Mouse (Mus musculus) CD4-positive, CD25-positive, alpha-beta regulatory T cell, adult 4 months (primary cell): ENCODE results near the gene Pcsk6. TPM values are rescaled to one million over a fixed set of nuclear protein-coding genes. Genes with fewer than 3 reads are reported as not detected.

Experiments used
- ATAC-seq: one replicate; pipeline ENCODE4 v1.8.0; 2017
- polyA plus RNA-seq, 2 experiments: library from polyadenylated mRNA; unstranded; fragments of 100-300 nt; shearing (Covaris generic); gene quantifications; one replicate each; pipeline ENCODE4 v1.2.1; 2017

The Pcsk6 gene
- polyA plus RNA-seq, 2 experiments from 2014 or later: not detected

- no peak for ATAC-seq
Observed at GRCm38 (mm10) chr7:65945342-65945993, 83.9 kb downstream of the Pcsk6 start.

DNA sequence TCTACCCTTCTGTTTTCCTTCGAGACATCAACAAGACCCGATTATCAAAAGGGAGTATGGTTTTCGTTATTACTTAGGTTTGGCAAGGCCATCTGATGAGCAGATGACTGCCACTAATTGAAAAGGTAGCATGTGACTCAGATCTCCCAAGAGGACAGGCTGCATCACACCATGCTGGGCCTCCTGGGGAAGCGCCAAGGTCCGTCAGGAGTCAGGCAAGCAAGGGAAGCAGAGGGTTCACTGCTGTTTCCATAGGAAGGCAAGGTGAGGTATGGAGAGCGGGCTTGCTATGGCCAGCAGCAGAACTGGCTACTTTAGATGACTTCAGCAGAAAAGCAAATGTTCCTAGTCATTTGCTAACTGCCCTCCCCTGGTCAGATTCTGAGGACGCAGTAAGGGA lies 84.9 kb downstream of the Pcsk6 start:
- no peak for ATAC-seq

GRCm38 (mm10) chr7:65948891-65949290 lies 87.4 kb downstream of the Pcsk6 start:
- no peak for ATAC-seq

- no peak for ATAC-seq
Observed at GRCm38 (mm10) chr7:65954583-65954982, 93.0 kb downstream of the Pcsk6 start.

DNA sequence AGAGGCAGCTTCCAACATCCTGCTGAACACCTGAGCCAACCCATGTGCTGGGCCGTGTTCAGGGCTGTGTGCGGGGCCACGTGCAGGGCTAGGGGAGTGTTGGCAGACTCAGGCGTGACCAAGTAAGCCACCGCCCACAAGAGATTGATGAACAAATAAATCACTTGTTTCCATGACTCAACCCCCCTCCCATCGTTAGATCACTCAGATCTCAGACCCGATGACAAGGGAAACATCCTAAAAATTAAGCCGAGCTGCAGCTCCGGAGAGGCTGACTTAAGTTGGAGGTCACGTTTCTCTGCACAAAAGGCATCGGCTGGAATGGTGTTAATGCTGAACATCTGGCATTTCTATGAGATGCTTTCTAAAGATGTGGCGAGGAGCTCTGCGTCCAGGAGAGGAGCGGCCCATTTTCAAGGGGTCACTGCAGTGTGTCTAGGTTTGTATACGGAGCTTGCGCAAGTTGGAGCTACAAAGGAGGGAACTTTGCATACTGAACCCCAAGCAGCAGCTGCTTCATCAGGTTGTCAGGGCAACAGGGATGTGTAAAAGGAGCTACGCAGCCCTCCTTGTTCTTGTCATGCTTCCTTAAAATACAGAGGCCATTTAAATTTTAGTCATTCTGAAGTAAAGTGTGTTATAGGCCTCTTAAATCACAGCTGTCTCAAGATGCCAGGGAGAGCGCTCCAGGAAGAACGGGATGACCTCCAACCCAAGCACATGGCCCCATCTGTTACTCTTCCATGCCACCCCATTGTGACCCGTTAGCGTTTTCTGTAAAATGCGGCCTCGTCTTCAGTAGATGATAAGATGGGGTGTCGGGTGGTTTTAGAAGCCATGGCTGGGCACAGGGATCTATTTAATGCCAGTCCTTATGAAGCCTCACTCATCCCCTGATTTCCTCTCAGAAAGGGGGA lies 94.0 kb downstream of the Pcsk6 start:
- ATAC-seq: no peak

- ATAC-seq: no peak
Observed at GRCm38 (mm10) chr7:65957245-65957644, 95.7 kb downstream of the Pcsk6 start.

DNA sequence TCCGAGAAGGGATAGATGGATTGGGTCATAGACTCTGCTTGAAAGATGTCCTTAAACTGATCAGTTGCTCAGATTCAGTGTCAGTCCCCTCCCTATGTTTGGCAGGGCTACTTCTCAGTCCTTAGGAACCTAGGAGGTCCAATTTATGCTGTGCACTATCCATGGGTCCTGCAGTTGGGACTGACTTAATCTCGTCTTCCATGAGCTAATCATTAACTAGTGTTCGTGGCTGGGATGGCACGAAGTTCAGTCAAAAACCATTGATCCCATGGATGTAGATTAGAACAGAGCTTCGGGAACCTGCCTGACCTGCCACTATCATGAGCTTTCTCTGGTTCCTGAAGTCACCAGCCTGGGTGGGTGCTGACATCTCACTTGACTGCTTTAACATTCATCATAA lies 96.6 kb downstream of the Pcsk6 start:
- ATAC-seq: no peak

GRCm38 (mm10) chr7:65959221-65959924 lies 97.8 kb downstream of the Pcsk6 start:
- no peak for ATAC-seq

- ATAC-seq: no peak
Observed at GRCm38 (mm10) chr7:65962611-65963010, 101.1 kb downstream of the Pcsk6 start.

DNA sequence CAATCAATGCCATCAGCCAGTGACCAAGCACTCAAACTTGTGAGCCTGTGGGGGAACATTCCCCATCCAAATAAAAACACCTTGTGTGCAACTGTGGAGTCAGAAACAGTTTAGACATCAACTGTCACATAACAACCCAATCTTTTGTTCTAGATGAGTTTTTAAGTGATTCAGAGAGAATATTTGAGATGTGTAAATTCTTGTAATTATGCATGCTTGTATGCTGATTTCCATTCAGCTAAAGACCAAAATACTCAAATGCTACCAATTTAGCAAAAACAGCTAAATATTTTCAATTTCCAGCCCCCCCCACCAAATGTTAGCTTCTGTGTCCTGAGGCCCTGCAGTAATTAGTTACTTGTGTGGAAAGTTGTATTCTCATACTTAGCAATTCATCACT lies 102.9 kb downstream of the Pcsk6 start:
- no peak for ATAC-seq

DNA sequence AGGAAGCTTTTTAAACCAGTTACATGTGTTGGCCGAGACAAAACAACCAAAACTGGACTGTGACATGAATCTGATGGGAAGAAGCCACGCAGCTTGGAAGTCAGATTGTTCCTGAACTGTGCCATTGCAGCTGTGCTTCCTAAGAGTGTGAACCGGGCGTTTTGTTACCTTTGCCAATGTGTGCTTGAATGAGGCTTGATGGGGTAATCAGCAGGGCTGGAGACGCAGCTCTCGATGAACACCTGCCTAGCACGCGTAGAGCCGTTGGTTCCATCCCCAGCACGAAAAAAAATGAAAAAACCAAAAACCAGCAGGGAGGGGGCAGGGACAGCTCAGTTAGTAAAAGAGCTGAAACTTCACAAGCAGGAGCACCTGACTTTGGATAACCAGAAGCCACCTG lies 109.8 kb downstream of the Pcsk6 start:
- no peak for ATAC-seq

DNA sequence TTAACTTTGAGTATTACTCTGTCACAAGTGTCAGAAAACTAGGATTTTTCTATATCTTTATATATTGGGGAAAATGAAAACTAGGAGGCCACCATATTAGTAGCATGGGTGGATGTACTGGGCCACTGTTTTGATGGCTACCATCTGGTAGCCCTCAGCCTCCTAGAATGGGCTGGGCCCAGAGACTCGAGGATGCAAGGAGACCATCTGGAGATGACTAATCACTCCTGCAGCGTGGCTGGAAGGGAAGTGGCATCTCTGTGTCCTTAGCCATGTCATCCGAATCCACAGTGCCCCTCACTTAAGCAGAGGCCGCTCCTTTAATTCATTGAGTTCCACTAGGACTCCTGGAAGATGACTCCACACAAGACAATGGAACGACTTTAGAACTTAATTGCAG lies 115.8 kb downstream of the Pcsk6 start:
- no peak for ATAC-seq

DNA sequence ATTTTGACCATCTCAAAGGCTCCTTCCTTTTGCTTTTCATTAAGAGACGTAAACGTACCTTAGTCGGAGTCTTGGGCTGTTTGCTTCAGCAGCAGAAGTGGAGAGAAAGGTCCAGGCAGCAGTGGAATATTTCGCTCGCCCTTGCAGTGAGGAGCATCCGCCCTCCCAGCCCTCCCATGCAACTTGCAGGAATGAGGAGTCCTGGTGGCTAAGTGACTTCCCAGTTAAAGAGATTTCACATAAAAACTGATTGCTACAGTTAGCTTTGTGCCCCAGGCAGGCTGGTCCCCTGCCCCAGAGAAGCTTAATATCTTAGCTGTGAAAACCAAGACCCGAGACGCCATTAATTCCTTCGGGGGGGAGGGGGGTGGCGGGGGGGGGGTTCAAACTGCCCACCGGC lies 116.4 kb downstream of the Pcsk6 start:
- no peak for ATAC-seq

- ATAC-seq: no peak
Observed at GRCm38 (mm10) chr7:65978996-65979823, 117.7 kb downstream of the Pcsk6 start.

GRCm38 (mm10) chr7:65980000-65980399 lies 118.5 kb downstream of the Pcsk6 start:
- no peak for ATAC-seq

GRCm38 (mm10) chr7:65982057-65982456 lies 120.5 kb downstream of the Pcsk6 start:
- ATAC-seq: no peak

GRCm38 (mm10) chr7:65988249-65988648 lies 126.7 kb downstream of the Pcsk6 start:
- ATAC-seq: no peak

DNA sequence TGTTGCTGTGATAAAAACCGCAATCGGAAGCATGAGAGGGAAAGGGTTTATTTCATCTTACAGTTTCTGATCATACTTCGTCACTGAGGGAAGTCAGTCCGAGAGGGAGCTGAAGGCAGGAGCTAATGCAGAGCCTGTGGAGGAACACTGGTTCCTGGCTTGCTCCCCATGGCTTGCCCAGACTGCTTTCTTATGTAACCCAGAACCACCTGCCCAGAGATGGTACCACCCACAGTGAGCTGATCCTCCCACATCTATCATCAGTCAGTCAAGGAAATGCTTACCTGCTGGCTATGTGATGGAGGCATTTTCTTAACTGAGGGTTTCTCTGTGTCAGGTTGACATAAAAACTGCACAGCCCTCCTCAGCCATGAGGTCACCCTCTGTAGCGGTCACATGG lies 127.2 kb downstream of the Pcsk6 start:
- no peak for ATAC-seq

DNA sequence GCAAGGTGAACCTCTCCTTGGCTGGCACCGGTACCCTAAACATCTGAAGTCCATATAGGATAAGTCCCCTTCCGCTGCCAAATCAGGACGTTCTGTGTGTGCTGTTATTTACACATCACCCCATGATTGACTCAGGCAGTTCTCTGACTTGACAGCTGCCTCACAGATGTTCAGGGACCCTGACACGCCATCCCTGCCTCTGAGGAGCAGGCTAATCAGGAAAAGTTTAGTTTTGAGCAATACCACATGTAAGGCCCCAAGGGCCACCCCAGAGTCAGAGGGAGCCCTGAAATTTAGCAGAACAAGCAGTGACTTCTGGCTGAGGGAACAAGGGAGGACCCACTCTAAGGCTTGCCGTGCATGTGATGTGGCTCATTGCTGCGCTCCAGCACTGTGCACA lies 130.8 kb downstream of the Pcsk6 start:
- ATAC-seq: no peak

DNA sequence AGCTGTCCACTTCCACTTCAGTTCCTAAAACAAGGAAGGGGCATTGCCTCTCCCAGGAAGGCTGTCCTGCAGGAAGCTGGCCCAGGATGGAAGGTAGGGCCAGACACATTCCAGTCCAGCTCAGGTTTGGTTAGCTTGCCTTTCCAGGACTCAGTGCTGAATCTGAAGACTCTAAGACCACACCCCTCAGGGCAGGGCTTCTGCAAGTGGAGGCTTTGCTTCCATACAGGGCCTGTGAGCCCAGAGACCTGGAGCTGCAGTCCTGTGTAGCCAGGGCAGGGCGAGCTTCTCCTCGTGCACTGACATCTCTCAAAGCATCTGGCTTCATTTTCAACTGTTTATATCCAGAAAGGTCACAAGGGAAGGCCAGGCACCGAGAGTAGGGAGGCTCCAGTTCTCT lies 131.9 kb downstream of the Pcsk6 start:
- no peak for ATAC-seq

- no peak for ATAC-seq
Observed at GRCm38 (mm10) chr7:66001035-66001754, 139.7 kb downstream of the Pcsk6 start.

DNA sequence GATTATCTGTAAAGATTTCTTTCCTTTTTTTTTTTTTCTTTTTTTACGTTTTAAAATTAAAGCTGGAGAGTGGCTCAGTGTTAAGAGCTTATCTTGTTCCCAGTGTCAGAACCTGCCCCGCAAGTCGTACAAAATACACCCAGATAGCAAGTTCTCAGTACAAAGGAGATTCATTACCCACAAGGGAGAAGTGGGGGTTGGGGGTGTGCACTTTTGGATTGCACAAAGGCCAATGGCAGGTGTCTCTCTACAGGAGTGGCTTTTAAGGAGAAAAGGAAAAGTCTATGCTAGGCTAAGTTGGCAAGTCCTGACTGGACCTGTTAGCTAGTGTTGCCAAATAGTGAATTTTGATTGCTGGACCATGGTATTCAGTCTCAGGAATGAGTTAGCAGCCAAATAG lies 140.3 kb downstream of the Pcsk6 start:
- ATAC-seq: no peak
